Mouse (Mus musculus) bone marrow, adult 2 months (tissue): ENCODE measurements around the gene March4. TPM values are rescaled to one million over a fixed set of nuclear protein-coding genes. Genes with fewer than 3 reads are reported as not detected.

Source experiments
- H3K27ac ChIP-seq: fragments of 200-500 bp; 2 replicates; pipeline ENCODE4 v1.5.1; 2012; ENCODE audit warnings: low read depth, mild to moderate bottlenecking, control low read depth, inconsistent platforms, low read length; ENCODE audit not compliant: control insufficient read depth, poor library complexity, insufficient read depth
- H3K4me1 ChIP-seq: fragments of 200-500 bp; 2 replicates; pipeline ENCODE4 v1.6.1; 2011; ENCODE audit warnings: low read length; ENCODE audit not compliant: control insufficient read depth, insufficient read depth
- H3K4me3 ChIP-seq: fragments of 200-500 bp; replicated peaks from 2 replicates; pipeline ENCODE3; 2011; ENCODE audit warnings: mild to moderate bottlenecking, low read depth, low read length, control low read depth; ENCODE audit not compliant: control insufficient read depth
- CTCF ChIP-seq: fragments of 200-500 bp; IDR thresholded peaks from 2 replicates; pipeline ENCODE4 v1.5.1; 2011; ENCODE audit warnings: low read length, control low read depth; ENCODE audit not compliant: control insufficient read depth, insufficient read depth
- POLR2A ChIP-seq: fragments of 200-500 bp; IDR thresholded peaks from 2 replicates; pipeline ENCODE4 v1.6.1; 2011; ENCODE audit warnings: low read depth, mild to moderate bottlenecking, control low read depth, low read length, borderline replicate concordance; ENCODE audit not compliant: control insufficient read depth
- WGBS: fragments of 180-500 bp; shearing (Covaris S2); methylation state at CpG from one replicate; pipeline ENCODE4 v1.1.7; 2018; 5-methylcytosine and 5-hydroxymethylcytosine counted together
- polyA plus RNA-seq: library from polyadenylated mRNA; stranded (reverse); fragments of >200 nt; gene quantifications from 2 replicates; pipeline ENCODE4 v1.2.4, GENCODE M21; 2011; ENCODE audit warnings: low replicate concordance; ENCODE audit not compliant: missing spikeins, insufficient read depth, insufficient read length

Gene March4
- polyA plus RNA-seq, 1 experiment = not detected

DNA sequence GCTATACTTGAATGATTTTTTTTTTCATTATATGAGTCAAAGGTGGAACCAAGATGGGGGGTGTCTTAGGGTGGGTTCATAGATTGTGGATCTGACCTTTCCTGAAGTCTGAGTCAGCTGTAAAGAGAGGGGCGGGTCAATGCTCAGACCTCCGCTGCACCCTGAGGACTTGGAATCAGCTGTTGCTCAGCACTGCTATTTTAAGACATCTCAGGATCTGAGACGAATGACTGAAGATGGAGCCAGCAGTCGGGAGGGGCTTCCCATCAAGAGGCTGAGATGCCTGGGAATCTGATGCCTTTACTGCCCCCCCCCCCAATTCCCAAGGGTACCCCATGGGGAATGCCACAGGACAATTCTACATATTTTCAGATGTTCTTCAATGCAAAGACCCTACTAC is 85.9 kb downstream of the March4 start:
- Histone ChIP-seq H3K27ac (no peak overlapping the region), H3K4me1 (no peaks in the 10 kb centered on the region), H3K4me3 (no peak overlapping the region)
- TF ChIP-seq POLR2A = no peak
- no peak for TF ChIP-seq CTCF
- WGBS = 73% methylated on average over 4 of the region's 4 CpGs

DNA sequence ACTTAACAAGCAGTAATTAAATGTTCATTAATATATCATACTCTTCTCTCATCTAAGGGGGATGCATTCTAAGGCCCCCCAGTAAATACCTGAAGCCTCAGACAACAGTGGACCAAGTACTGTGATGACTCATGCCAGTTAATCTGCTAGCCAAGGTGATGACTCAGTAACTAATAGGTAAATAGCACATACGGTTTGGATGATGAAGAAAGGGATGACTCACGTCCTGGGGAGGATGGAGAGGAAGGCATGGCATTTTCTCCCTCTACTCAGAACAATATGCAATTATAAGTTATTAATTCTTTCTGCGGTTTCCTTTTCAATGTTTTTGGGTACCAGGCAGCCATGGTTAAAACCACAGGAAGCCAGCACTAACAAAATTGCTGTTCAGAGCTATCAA is 87.0 kb downstream of the March4 start:
- 15% methylated on average over 3 of the region's 3 CpGs for WGBS
- no peak overlapping the region for H3K4me3 ChIP-seq

GRCm38 (mm10) chr1:72442747-72443146 is 94.0 kb downstream of the March4 start:
- Histone ChIP-seq H3K27ac (no peak overlapping the region), H3K4me3 (no peak overlapping the region), H3K4me1 (no peaks in the 10 kb centered on the region)
- 82% methylated on average over 2 of the region's 2 CpGs for WGBS
- TF ChIP-seq CTCF (no peak), POLR2A (no peak)

More for the DNA sequence above, 87.0 kb downstream of the March4 start:
- TF ChIP-seq POLR2A (no peak), CTCF (no peak)
- H3K27ac ChIP-seq = no peak overlapping the region
- no peaks in the 10 kb centered on the region for H3K4me1 ChIP-seq

DNA sequence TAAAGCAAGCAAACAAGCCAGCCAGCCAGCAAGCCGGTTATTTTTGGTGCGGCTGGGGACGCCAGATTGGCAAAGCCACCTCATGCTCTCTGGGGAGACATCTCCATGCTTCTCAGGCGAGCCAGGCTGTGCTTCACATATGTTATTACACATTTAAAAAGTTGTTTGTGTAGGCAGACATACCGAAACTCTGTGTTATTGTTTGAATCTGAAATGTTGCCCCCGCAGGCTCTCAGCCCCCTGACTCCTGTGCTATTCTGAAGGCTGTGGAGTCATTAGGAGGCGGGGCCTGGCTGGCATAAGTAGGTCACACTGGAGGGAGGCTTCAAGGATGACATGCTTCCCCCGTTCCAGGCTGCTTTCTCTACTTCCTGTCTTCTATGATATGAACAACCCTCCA is 97.6 kb downstream of the March4 start:
- H3K4me1 ChIP-seq = no peaks in the 10 kb centered on the region
- no peak for TF ChIP-seq POLR2A
- H3K4me3 ChIP-seq = no peak overlapping the region
- no peak overlapping the region for H3K27ac ChIP-seq
- 73% methylated on average over 8 of the region's 8 CpGs for WGBS

- Histone ChIP-seq H3K4me3 (no peak overlapping the region), H3K27ac (no peak overlapping the region), H3K4me1 (no peaks in the 10 kb centered on the region)
- no peak for TF ChIP-seq POLR2A
- TF ChIP-seq CTCF = no peak
- WGBS = 74% methylated on average over 5 of the region's 5 CpGs
These were observed 99.8 kb downstream of the March4 start for GRCm38 (mm10) chr1:72436967-72437366.

DNA sequence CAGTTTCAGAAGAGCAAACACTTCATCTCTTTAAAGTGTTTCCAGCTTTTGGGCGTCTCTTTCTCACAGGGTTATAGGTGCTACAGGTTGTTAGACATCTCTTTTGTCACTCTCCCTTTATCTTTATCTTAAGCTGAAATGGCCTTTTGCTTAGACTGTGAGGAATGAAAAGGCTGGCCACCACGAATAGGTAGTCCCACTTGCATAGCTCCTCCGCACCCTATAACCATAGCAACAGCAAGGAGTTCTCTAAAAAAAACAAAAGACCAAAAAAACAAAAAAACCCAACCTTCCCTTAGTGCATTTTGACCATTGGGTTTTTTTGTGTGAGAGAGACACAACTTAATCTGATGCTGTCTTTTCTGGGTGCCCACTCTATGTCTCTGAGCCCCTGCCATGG is 102.2 kb downstream of the March4 start:
- 73% methylated on average over 3 of the region's 3 CpGs for WGBS
- TF ChIP-seq POLR2A (no peak), CTCF (no peak)
- H3K4me1 ChIP-seq = no peaks in the 10 kb centered on the region
- H3K27ac ChIP-seq = no peak overlapping the region
- H3K4me3 ChIP-seq = no peak overlapping the region

DNA sequence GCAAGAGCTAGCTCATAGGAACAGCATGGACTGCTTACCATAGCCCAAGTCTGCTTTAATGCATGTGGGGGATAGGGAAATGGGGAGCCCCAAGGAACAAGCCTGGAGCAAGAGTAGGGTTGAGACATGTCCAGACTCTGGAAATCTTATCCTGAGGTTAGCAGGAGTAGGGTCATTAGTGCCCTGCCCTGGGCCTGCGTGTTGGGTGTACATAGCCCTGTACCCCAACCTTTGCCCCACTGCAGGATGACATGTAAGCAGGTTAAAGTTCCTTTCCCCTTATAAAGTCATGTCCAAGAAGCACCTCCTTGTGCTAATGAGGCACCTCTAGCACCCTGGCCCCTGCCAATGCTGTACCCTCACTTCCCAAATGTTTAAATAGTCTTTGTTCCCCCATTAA is 104.2 kb downstream of the March4 start:
- Histone ChIP-seq H3K27ac (no peak overlapping the region), H3K4me3 (no peak overlapping the region), H3K4me1 (peaks cover 3% of the 10 kb centered on the region)
- 91% methylated on average over 1 of the region's 1 CpGs for WGBS
- TF ChIP-seq CTCF = no peak
- TF ChIP-seq POLR2A = no peak

GRCm38 (mm10) chr1:72429107-72429807 is 107.5 kb downstream of the March4 start:
- no peak for TF ChIP-seq POLR2A
- Histone ChIP-seq H3K27ac (no peak overlapping the region), H3K4me1 (peaks cover 6% of the 10 kb centered on the region), H3K4me3 (no peak overlapping the region)
- WGBS = 40% methylated on average over 7 of the region's 7 CpGs

DNA sequence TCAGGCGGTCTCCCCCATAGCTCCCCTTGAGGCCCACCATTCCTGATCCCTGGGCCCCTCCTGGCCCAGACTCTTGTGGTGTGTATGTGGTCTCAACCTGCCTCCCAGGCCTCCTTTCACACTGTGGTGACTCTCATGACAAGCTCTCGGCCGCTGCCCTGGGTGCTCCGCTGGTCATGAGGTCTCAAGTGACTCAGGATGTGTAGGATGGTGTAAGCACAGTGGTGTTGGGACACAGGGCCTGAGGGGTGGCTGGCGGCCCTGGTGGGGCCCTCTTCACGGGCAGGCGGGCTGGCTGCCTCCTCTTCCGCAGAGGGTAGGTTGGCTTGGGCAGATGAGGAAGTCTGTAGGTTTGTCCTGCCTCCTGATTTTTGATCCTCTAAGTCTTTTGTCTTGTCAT is 108.2 kb downstream of the March4 start:
- Histone ChIP-seq H3K27ac (peak overlapping the region; percentile 90), H3K4me1 (peaks cover 6% of the 10 kb centered on the region), H3K4me3 (no peak overlapping the region)
- TF ChIP-seq CTCF (no peak), POLR2A (no peak)
- 49% methylated on average over 8 of the region's 8 CpGs for WGBS
